Mouse (Mus musculus) heart, adult 8-10 months (tissue): ENCODE results near the gene Mpnd. TPM values are rescaled to one million over a fixed set of nuclear protein-coding genes. Genes with fewer than 3 reads are reported as not detected.

Experiments
- DNase-seq: peaks from one replicate; pipeline ENCODE4 v3.0.0; 2022; ENCODE audit warnings: low spot score
- total RNA-seq, 4 experiments: library from RNA; stranded (reverse); gene quantifications; 2 replicates each; pipeline ENCODE4 v1.2.4; 2022

The Mpnd gene
- total RNA-seq, 4 experiments from 2014 or later, result 78.9 to 90.4 (median 87.1) TPM

DNA sequence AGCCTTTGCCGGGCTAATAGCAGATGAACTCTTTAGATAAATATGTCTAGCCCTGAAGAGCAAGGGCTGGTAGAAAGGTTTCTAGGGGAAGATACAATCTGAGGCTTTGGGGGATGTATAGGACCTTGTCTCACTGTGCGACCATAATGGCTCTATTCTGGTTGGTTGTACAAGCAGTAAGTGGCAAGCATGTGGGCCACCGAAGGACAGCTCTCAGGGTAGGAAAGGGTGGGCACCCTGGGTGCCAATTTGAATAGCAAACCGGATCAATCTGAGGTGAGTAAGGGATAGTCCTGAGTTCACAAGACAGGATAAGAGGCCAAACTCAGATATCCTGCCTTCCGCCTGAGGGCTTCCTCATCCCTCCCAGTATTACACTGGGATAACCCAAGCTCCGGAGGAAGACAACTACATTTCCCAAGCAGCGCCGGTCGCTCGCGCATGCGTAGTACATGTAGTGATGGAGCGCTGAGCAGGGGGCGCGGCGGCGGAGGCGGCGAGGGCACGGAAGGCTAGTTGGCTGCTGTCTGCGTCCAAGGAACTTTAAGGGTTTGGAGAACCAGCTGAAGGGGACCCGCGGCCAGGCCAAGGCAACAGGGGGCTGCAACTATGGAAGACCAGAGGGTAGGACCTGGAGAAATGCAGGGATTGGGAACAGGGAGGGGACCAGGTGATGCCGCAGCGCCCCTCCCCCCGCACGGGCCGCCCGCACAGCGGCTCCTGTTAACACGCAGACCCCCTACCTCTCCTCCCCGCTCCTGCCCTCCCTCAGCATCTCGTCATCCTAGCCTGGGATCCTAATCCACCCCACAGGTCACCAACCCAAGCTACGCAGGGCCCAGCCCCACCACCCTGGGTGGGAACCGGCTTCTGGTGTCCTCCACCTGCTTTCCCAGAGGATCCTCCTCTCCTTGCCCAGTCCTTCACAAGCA lies 19.2 kb upstream of the Mpnd start, which contains the start of gene Fsd1:
Gene Fsd1, plus strand, starts transcription at position 480 of the 932 bp plus-strand sequence.
- no peak for DNase-seq

DNA sequence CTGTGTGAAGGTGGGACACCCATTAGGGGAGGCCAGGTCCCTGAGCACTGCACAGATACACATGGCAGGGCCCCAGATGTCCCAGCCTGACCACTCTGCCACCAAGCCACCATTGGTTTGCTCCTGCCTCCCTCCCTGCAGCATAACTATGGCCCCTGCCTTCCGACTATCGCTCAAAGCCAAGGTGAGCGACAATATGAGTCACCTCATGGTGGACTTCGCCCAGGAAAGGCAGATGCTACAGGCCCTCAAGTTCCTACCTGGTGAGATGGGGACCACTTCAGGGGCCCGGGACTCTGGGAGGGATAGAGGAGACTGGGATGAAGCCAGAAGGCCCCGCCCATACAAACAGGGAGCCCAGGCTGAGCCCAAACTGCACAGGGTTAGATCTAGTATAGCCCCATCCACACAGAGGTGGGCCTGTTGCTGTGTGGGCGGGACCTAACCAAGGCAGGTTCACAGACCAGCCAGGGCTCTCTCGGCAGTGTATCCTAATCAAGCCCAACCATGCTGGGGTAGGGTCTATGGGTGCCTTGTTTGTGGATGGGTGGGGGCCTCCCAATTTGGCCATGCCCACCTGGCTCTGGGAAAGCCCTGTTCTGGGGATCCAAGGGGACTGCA lies 15.1 kb upstream of the Mpnd start:
- DNase-seq, result no peak

- DNase-seq, result no peak
Measured at GRCm38 (mm10) chr17:55996007-55996406, 9.5 kb upstream of the Mpnd start.

DNA sequence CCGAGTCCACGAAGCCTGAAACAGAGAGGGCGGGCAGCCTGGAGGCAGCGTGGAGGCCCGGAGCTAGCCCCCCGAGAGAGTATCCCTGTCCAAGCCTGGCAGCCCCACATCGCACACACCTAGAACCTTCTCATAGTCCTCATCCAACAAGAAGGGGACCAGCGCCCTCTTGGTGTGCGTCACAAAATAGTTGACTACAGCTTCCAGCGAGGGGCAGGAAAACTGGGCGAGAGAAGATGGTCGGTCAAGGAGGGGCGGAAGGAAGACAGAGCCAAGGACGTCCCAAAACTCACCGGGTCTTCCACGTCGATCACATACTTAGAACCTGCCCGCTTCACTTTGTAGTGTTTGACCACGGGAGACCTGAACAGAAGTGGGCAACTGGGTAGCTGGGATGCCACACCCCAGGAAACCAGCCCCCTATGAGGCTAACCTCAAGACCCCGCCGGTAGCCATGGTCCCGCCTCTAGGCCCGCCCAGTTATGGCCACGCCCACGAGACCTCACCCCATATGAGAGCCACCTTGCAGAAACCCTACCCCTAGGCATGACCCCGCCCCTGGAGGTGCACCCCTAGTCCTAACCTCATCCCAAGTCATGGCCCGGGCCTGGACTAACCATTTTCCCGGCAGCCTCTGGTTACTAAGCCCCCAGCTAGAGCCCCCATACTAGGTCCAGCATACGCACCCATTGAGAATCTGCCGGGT lies 5.6 kb upstream of the Mpnd start:
- DNase-seq, result no peak

GRCm38 (mm10) chr17:56003000-56003399 lies 2.5 kb upstream of the Mpnd start:
- no peak for DNase-seq

DNA sequence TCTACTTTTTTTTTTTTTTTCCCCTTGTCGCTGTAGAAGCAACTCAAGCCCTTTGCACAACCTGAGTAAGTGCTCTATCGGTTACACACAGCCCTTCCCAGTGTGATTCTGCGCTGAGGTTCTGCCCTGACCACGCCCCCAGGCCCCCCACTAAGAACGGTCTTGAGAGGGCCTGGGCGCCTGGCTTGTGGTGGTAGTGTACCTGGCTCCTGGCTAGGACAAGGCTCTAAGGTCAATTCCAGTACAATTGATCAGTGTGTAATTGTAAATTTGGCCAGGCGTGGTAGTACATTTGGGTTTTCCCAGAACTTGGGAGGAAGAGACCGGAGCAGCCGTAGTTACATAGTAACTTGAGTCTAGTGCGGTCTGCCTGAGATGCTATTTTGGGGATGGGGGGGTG lies 1.4 kb downstream of the Mpnd start:
- DNase-seq, result no peak

GRCm38 (mm10) chr17:56007444-56008355 lies 2.2 kb downstream of the Mpnd start:
- DNase-seq, result no peak

GRCm38 (mm10) chr17:56008356-56009087 lies 3.0 kb downstream of the Mpnd start:
- peak; percentile 96 for DNase-seq

DNA sequence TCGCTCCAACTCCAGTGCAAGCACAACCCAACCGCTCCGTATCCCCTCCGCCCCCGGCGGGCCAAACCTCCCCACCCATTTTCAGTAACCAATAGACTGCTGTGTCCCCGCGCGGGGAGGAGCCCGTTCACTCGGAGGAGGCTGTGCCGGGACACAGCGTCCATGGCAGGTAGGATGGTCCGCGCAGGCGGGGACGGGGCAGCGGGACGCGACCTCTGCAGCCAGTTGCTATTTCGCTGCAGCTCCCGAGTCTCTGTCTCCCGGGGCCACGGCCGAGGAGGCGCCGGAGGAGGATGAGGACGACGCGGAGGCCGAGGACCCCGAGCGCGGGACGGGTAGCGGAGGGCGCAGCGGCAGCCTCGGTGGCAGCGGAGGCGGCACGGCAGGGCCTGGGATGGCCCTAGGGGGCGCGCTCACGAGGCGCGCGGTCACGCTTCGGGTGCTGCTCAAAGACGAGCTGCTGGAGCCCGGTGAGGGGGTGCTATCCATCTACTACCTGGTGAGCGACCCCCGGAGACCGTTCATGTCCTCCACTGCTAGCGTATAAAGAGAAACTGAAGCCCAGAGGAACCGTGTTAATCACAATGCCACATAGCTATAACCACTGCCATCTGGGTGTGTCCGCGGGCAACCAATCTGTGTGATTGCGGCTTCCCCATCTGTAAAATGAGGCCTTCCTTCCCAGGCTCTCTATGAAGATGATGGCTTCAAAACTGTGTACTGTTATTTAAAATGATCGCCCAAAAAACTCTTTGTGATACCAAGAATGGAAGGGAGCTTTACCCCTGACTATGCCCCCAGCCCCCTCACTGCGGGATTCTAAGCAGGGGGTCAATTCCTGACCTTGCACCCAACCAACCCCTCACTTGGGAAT lies 3.8 kb downstream of the Mpnd start:
- peak; percentile 92 for DNase-seq

DNA sequence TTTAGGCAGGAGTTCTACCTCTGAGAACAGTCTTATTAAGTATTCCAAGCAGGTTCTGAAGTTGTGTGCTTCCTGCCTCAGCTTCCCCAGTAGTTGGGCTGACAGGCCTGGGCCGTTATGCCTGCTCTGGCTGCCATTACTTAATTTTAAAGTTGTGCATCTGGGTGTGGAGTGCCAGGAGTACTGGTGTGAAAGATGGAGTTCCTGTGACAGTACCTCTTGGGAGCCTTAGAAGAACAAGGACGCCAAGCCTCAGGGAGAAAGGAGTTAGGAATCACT lies 4.4 kb downstream of the Mpnd start:
- DNase-seq, result no peak

- no peak for DNase-seq
Measured at GRCm38 (mm10) chr17:56010255-56010654, 4.7 kb downstream of the Mpnd start.

- peak; percentile 73 for DNase-seq
Measured at GRCm38 (mm10) chr17:56010681-56011080, 5.2 kb downstream of the Mpnd start.

GRCm38 (mm10) chr17:56011441-56011840 lies 5.9 kb downstream of the Mpnd start:
- DNase-seq, result no peak

- no peak for DNase-seq
Measured at GRCm38 (mm10) chr17:56015293-56015692, 9.8 kb downstream of the Mpnd start.

DNA sequence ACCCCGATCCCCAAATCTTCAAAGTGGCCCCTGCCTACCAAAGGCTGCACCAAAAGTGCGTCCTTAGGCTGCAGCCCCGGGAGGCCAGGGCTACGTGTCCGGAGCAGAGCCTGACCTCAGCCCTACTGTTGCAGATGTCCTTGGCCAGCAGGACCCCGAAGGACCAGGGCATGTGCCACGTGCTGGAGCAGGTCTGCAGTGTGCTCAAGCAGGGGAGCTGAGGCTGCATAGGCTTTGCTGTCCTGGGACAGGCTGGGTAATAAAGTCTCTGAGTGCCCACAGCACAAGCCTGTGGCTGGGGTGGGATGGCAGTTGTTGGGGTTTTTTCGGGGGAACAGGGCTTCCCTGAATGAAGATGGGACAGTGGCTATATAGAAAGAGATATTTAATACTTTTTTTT lies 10.9 kb downstream of the Mpnd start:
- no peak for DNase-seq

DNA sequence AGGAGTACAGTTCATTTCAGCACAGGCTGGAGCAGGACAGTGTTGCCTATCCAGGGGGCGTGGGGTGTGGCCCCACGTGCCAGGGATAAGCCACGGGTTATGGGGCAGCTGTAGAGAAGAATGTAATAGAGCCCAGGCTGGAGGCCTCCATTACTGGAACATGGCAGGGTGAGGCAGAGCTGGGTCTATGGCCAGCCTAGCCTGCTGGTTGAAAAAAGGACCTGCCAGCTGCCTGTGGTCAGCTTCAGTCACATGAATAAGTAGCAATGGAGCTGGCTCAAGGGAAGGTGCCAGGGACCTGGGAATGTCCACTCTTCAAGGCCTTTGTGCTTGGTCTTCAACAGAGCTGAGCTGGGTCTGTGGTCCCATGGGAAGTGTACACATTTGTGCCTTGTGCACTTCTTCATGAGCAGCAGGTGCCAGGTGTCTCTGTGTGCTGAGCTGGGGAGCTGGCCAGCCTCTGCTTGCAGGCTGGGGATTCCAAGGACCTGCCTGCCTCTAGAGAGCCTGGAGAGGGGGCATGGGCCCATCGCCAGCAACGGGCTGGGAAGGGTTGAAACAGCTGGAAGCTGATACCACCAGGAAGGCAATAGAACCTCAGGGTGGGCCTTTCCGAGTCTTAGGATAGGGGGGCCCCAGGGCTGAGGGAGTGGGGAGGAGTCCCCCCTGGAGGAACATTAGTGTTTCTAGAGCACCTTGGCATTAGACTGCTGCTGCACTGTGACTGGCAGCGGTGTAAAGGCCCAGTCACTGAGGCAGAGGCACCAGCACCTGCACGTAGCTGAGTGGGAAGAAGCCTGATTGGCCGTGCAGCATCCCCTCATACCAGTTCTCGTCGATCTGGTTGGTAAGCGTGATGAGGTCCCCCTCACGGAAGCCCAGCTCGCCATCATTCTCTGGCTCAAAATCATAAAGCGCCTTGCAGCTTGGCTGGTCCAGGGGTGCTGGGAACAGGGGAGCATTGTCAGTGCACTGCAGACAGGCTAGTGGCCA lies 11.6 kb downstream of the Mpnd start:
- no peak for DNase-seq

GRCm38 (mm10) chr17:56017848-56018247 lies 12.3 kb downstream of the Mpnd start:
- no peak for DNase-seq

- no peak for DNase-seq
Measured at GRCm38 (mm10) chr17:56018347-56019131, 13.0 kb downstream of the Mpnd start.
